Mouse (Mus musculus) brown adipose tissue, adult 24 weeks (tissue): ENCODE results near the gene Thsd7a. TPM values are rescaled to one million over a fixed set of nuclear protein-coding genes. Genes with fewer than 3 reads are reported as not detected.

Experiments used
- H3K27ac ChIP-seq: fragments of 200-500 bp; replicated peaks from 2 replicates; pipeline ENCODE4 v1.5.1; 2012; ENCODE audit warnings: low read depth, mild to moderate bottlenecking, low read length
- H3K4me1 ChIP-seq: fragments of 200-500 bp; 2 replicates; pipeline ENCODE4 v1.6.1; 2012; ENCODE audit warnings: low read length, mixed read lengths; ENCODE audit not compliant: control insufficient read depth, insufficient read depth, insufficient read length
- H3K4me3 ChIP-seq: fragments of 200-500 bp; 2 replicates; pipeline ENCODE4 v1.5.1; 2012; ENCODE audit warnings: low read depth, mild to moderate bottlenecking, low read length, moderate library complexity; ENCODE audit not compliant: insufficient read depth
- polyA plus RNA-seq: library from polyadenylated mRNA; stranded (reverse); fragments of >200 nt; gene quantifications from 2 replicates; pipeline ENCODE4 v1.2.4, GENCODE M21; 2012; ENCODE audit not compliant: missing spikeins, insufficient read depth, insufficient read length

The Thsd7a gene
- polyA plus RNA-seq, 1 experiment = 1.5 TPM

- Histone ChIP-seq H3K4me3 (no peak overlapping the region), H3K4me1 (no peaks in the 10 kb centered on the region), H3K27ac (no peak overlapping the region)
Observed at GRCm38 (mm10) chr6:12742791-12743190, 6.4 kb downstream of the Thsd7a start.

GRCm38 (mm10) chr6:12733924-12734323, 15.3 kb downstream of the Thsd7a start:
- no peaks in the 10 kb centered on the region for H3K4me1 ChIP-seq
- no peak overlapping the region for H3K4me3 ChIP-seq
- H3K27ac ChIP-seq = no peak overlapping the region

- Histone ChIP-seq H3K27ac (no peak overlapping the region), H3K4me3 (no peak overlapping the region), H3K4me1 (no peaks in the 10 kb centered on the region)
Observed at GRCm38 (mm10) chr6:12716071-12716470, 33.1 kb downstream of the Thsd7a start.

- Histone ChIP-seq H3K4me3 (no peak overlapping the region), H3K4me1 (no peaks in the 10 kb centered on the region), H3K27ac (no peak overlapping the region)
Observed at GRCm38 (mm10) chr6:12712581-12712980, 36.6 kb downstream of the Thsd7a start.

DNA sequence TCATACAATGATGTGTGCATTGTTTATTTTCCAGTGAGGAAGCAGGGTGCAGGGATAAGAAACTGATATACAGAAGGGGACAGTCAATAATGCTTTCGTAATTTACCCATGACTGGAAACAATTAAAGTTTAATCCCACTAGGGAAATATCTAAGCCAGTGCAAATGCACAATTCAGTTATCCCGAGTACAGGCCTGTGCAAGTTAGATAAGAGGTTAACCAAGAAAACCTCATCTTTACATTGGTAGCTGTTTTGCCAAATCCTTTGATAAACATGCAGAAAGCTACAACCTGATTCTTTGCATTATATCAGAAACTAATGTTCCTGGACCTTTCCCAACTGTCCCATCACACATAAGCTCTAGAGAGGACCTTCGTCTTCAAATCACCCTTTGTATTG, 46.3 kb downstream of the Thsd7a start:
- no peak overlapping the region for H3K4me3 ChIP-seq
- H3K27ac ChIP-seq = no peak overlapping the region
- no peaks in the 10 kb centered on the region for H3K4me1 ChIP-seq

GRCm38 (mm10) chr6:12699089-12699488, 50.1 kb downstream of the Thsd7a start:
- H3K27ac ChIP-seq = no peak overlapping the region
- H3K4me3 ChIP-seq = no peak overlapping the region
- no peaks in the 10 kb centered on the region for H3K4me1 ChIP-seq

DNA sequence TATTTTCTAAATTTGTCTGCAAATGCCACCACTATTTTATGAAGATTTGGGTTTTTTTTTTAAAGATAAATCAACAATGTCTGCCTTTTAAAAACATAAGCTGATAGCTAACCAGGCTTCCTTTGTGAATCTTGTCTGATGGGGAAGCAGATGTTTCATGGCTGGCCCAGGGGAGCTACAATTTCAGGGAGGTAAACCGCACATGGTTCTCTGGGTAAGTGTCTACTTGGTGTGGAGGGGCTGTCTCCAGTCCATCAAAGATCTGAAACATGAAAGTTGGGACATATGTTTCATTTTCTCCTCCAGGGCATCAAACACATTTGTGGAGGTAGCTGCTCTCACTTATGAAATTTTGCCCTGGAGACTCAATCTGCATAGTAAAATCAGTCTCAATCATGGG, 55.5 kb downstream of the Thsd7a start:
- Histone ChIP-seq H3K27ac (no peak overlapping the region), H3K4me3 (no peak overlapping the region), H3K4me1 (no peaks in the 10 kb centered on the region)

GRCm38 (mm10) chr6:12693239-12693638, 56.0 kb downstream of the Thsd7a start:
- Histone ChIP-seq H3K4me1 (no peaks in the 10 kb centered on the region), H3K4me3 (no peak overlapping the region), H3K27ac (no peak overlapping the region)

DNA sequence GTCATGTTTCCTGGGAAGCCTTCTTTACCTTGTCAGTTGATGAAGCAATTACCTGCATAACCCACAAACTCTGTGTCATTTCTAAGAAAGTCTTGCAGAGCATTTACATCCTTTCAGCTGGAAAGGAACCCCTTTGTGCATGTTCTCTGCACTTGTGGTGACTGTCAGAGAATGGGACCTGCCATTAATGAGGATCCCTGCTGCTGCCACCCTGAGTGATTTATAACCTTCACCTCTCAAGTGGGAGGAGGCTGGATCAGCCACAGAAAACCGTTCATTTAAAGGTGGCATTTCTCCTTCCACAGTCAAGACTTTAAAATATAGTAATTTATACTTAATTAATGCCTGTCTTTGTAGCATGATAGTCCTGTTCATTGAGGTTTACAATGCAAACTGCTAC, 99.6 kb downstream of the Thsd7a start:
- no peaks in the 10 kb centered on the region for H3K4me1 ChIP-seq

DNA sequence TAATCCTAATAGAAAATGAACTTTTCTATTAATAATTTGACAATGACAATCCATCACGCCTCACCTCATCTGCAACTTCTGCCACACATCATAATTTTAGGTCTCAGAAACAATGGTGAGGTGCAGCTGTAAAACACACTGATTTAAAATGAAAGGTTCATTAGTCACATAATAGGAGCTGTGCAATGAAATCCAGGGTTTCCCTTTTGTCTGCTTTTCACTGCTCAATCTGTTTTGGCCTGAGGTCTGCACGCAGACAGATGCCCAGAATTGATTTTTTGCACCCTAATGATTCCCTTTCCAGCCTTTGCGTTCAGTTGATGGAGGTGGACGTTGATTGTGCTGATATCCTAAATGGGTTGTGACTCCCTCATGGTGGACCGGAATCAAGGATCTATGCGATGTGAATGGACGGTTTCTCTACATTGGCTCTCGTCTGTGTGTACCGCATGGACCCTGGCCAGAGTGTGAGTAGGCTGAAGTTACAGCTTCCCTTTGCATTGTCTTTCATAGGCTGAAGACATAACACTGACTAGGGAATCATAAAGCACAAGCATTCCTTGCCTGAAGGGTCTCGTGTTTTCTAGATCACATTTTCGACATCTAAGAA, 120.5 kb downstream of the Thsd7a start:
- Histone ChIP-seq H3K27ac (no peak overlapping the region), H3K4me1 (no peaks in the 10 kb centered on the region), H3K4me3 (no peak overlapping the region)

More for the DNA sequence above, 99.6 kb downstream of the Thsd7a start:
- Histone ChIP-seq H3K4me3 (no peak overlapping the region), H3K27ac (no peak overlapping the region)

GRCm38 (mm10) chr6:12606638-12607246, 142.5 kb downstream of the Thsd7a start:
- H3K4me1 ChIP-seq = no peaks in the 10 kb centered on the region
- no peak overlapping the region for H3K4me3 ChIP-seq
- H3K27ac ChIP-seq = no peak overlapping the region

DNA sequence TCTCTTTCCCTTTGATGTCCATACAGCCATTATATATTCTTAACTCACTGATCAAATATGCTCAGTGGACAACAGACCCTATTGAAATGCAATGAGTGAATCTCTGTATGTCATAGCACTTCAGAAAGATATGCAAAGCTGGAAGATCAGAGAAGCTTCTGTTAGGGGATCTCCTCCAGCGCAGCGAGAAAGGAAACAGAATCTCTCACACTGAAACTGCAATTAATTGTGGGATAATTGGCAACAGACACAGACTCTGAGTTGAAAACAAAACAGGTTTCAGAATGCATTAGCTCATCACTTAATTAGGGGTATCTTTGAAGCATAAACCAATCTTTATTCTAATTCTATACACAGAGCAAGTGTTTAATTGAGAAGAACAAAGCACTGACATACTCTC, 146.3 kb downstream of the Thsd7a start:
- no peak overlapping the region for H3K4me3 ChIP-seq
- H3K4me1 ChIP-seq = no peaks in the 10 kb centered on the region
- no peak overlapping the region for H3K27ac ChIP-seq

DNA sequence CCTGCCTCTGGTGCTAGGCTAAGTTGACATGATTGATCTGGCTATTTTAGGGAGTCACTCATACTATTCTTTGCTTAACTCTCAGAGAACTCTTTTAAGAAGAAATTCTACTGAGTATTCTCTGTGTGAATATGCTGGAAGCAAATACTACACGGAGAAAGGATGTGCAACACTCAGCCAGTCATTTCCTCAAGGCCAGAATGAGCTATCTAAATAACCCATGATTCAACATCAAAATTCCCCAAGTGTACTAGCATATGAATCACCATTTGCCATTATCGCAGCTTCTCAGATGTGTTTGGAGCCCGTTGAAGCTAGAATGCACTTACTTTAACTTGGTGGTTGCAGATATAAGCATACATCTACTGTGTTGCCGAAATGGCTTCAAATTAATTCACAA, 147.0 kb downstream of the Thsd7a start:
- no peaks in the 10 kb centered on the region for H3K4me1 ChIP-seq

DNA sequence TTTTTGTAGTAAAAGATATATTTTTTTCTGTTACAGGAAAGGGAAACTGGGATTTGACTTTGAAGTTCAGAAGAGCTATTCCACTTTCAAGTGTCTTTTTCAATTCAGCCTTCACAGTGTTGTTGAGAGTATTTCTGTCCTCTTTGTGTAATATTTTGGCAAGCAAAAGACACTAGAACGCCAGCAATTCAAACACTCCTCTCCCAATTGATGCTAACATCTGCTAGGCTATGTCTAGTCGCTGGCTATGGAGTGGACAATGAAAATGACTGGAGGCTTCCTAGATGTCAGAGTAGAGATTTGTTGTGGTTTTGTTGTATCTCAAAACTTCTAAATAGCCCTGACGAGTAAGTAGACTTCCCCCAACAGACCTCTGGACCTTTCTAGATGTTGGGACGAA, 164.8 kb downstream of the Thsd7a start:
- Histone ChIP-seq H3K27ac (no peak overlapping the region), H3K4me3 (no peak overlapping the region), H3K4me1 (no peaks in the 10 kb centered on the region)

More for the DNA sequence above, 147.0 kb downstream of the Thsd7a start:
- no peak overlapping the region for H3K27ac ChIP-seq
- H3K4me3 ChIP-seq = no peak overlapping the region

DNA sequence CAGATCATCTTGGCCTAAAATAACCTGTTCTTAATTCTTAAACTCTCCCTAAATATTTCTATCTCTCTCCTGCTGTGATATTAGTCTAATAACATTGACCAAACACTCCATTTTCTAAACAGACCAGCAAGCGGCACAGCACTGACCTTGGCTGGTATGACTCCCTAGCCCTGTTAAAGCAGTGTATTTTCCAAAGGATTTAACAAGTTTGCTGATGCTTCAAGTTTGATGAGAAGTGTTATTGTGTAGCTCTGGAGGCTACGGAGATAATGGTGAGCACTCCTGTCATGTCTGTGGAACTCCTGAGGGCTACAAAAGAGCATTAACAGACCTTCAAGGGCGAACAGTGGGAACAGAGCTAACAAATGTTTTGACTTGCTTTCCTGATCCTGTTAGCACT, 168.1 kb downstream of the Thsd7a start:
- Histone ChIP-seq H3K4me3 (no peak overlapping the region), H3K27ac (no peak overlapping the region), H3K4me1 (no peaks in the 10 kb centered on the region)

DNA sequence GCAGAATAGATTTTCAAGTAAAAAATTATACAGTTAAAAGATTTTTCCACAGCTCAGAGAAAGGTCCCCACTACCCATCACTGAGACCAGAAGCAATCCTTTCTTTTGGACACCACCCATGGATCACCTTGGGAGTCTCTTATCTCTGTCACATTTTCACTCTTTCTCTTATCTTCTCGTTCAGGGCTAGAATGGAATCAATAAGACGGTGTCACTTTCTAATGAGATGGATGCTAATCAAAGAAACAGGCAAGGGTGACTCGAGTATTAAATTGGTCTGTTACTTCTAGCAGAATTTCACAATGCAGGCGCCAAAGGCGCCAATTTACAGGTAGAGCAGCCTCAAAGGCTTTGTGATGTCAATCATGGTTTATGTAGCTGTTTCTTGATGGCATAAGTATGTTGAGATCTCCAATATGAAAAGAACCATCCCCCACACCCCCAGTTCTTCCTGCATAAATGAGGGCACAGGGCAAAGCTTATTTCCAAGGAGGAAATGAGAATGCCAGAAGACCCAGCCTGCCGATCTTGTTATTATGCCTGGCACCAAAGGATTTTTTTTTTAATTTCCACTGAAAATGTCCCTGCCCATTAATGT, 173.5 kb downstream of the Thsd7a start:
- Histone ChIP-seq H3K27ac (no peak overlapping the region), H3K4me1 (no peaks in the 10 kb centered on the region)

More for the DNA sequence above, 173.5 kb downstream of the Thsd7a start:
- no peak overlapping the region for H3K4me3 ChIP-seq
